Mouse (Mus musculus) 416B (cell line): ENCODE data around the gene Zbtb22.
A peak's percentile ranks its signal among the peaks of the same experiment; 100 is the strongest.
"Not testable (repeated sequence)": the region's sequence is repeated elsewhere in the genome, so short reads cannot be mapped to it uniquely, and the experiment has no call there.

Experiments
- DNase-seq: peaks from one replicate; pipeline ENCODE4 v3.0.0; 2011; ENCODE audit warnings: low read depth

Gene Zbtb22

GRCm38 (mm10) chr17:33915671-33916250 is at the start of gene Zbtb22, which contains the start of gene Tapbp:
Gene Zbtb22, plus strand, starts transcription at chr17:33915904.
Gene Tapbp, plus strand, starts transcription at chr17:33915899.
- peak; percentile 100 for DNase-seq

GRCm38 (mm10) chr17:33873537-33873936 is 42.2 kb upstream of the Zbtb22 start, which contains the start of gene Gm7029:
Gene Gm7029, plus strand, starts transcription at chr17:33873837.
- not testable (repeated sequence) for DNase-seq

GRCm38 (mm10) chr17:33874411-33874810 is 41.3 kb upstream of the Zbtb22 start:
- DNase-seq, result no peak

- DNase-seq, result peak; percentile 55
Observed at GRCm38 (mm10) chr17:33875797-33876196, 39.9 kb upstream of the Zbtb22 start.

- DNase-seq, result not testable (repeated sequence)
Observed at GRCm38 (mm10) chr17:33884320-33884719, 31.4 kb upstream of the Zbtb22 start.

GRCm38 (mm10) chr17:33887802-33888201 is 27.9 kb upstream of the Zbtb22 start:
- not testable (repeated sequence) for DNase-seq

GRCm38 (mm10) chr17:33888230-33888629 is 27.5 kb upstream of the Zbtb22 start:
- not testable (repeated sequence) for DNase-seq

GRCm38 (mm10) chr17:33889941-33890532 is 25.7 kb upstream of the Zbtb22 start:
- peak; percentile 31 for DNase-seq

- peak; percentile 100 for DNase-seq
Observed at GRCm38 (mm10) chr17:33890533-33891059, 25.1 kb upstream of the Zbtb22 start, which contains the start of gene Kifc1. Gene Kifc1, minus strand, starts transcription at chr17:33890661.

- DNase-seq, result no peak
Observed at GRCm38 (mm10) chr17:33891357-33891756, 24.3 kb upstream of the Zbtb22 start.

- DNase-seq, result not testable (repeated sequence)
Observed at GRCm38 (mm10) chr17:33891892-33892291, 23.8 kb upstream of the Zbtb22 start.

GRCm38 (mm10) chr17:33892429-33892828 is 23.3 kb upstream of the Zbtb22 start:
- DNase-seq, result no peak

- not testable (repeated sequence) for DNase-seq
Observed at GRCm38 (mm10) chr17:33893011-33893410, 22.7 kb upstream of the Zbtb22 start.

GRCm38 (mm10) chr17:33897114-33897794 is 18.4 kb upstream of the Zbtb22 start:
- peak; percentile 89 for DNase-seq

- DNase-seq, result not testable (repeated sequence)
Observed at GRCm38 (mm10) chr17:33898193-33898592, 17.5 kb upstream of the Zbtb22 start.

GRCm38 (mm10) chr17:33899642-33900041 is 16.1 kb upstream of the Zbtb22 start:
- peak; percentile 26 for DNase-seq

- DNase-seq, result no peak
Observed at GRCm38 (mm10) chr17:33900281-33900988, 15.3 kb upstream of the Zbtb22 start.

- no peak for DNase-seq
Observed at GRCm38 (mm10) chr17:33900989-33901314, 14.8 kb upstream of the Zbtb22 start.

GRCm38 (mm10) chr17:33901653-33902052 is 14.1 kb upstream of the Zbtb22 start:
- DNase-seq, result no peak

- no peak for DNase-seq
Observed at GRCm38 (mm10) chr17:33902079-33902478, 13.6 kb upstream of the Zbtb22 start.

GRCm38 (mm10) chr17:33902491-33902890 is 13.2 kb upstream of the Zbtb22 start:
- DNase-seq, result peak; percentile 29
